Mouse (Mus musculus): ENCODE data around the gene Fut8. TPM values are rescaled to one million over a fixed set of nuclear protein-coding genes. Genes with fewer than 3 reads are reported as not detected.

The Fut8 gene
- polyA plus RNA-seq, 1 experiment from 2014 or later = 34.7 TPM

- DNase-seq (ENCODE audit: low spot score, missing footprints) (no peak), ATAC-seq (ENCODE audit: low FRiP score) (no peak)
- H3K4me3 ChIP-seq (ENCODE audit: low read depth, low read length) = no peak overlapping the region
- H3K27me3 ChIP-seq (ENCODE audit: control insufficient read depth, insufficient read depth, low read length) = no peaks in the 10 kb centered on the region
- H3K9ac ChIP-seq (ENCODE audit: low read length) = no peak overlapping the region
- H3K27ac ChIP-seq (ENCODE audit: low read depth, low read length) = no peak overlapping the region
- H3K4me1 ChIP-seq (ENCODE audit: control insufficient read depth, insufficient read depth, low read length) = no peaks in the 10 kb centered on the region
- H3K36me3 ChIP-seq (ENCODE audit: control insufficient read depth, insufficient read depth, low read length) = no peaks in the 10 kb centered on the region
- H3K9me3 ChIP-seq (ENCODE audit: control insufficient read depth, low read length) = no peaks in the 10 kb centered on the region
- no peak overlapping the region for H3K4me2 ChIP-seq
- WGBS = 88% methylated on average over 4 of the region's 4 CpGs
These were observed 39.7 kb upstream of the Fut8 start for GRCm38 (mm10) chr12:77198253-77198652.

- H3K36me3 ChIP-seq (ENCODE audit: control insufficient read depth, insufficient read depth, low read length) = no peaks in the 10 kb centered on the region
- no peak overlapping the region for H3K4me2 ChIP-seq
- no peak overlapping the region for H3K27ac ChIP-seq (ENCODE audit: low read depth, low read length)
- ATAC-seq (ENCODE audit: low FRiP score) (no peak), DNase-seq (ENCODE audit: low spot score, missing footprints) (no peak)
- no peaks in the 10 kb centered on the region for H3K4me1 ChIP-seq (ENCODE audit: control insufficient read depth, insufficient read depth, low read length)
- WGBS = 83% methylated on average over 10 of the region's 10 CpGs
- no peak overlapping the region for H3K9ac ChIP-seq (ENCODE audit: low read length)
- no peak overlapping the region for H3K4me3 ChIP-seq (ENCODE audit: low read depth, low read length)
- no peaks in the 10 kb centered on the region for H3K9me3 ChIP-seq (ENCODE audit: control insufficient read depth, low read length)
- no peaks in the 10 kb centered on the region for H3K27me3 ChIP-seq (ENCODE audit: control insufficient read depth, insufficient read depth, low read length)
These were observed 36.3 kb upstream of the Fut8 start for GRCm38 (mm10) chr12:77201461-77202143.

GRCm38 (mm10) chr12:77203136-77203535 is 34.8 kb upstream of the Fut8 start:
- ATAC-seq (ENCODE audit: low FRiP score) (no peak), DNase-seq (ENCODE audit: low spot score, missing footprints) (no peak)
- Histone ChIP-seq H3K27ac (ENCODE audit: low read depth, low read length) (no peak overlapping the region), H3K4me2 (no peak overlapping the region), H3K36me3 (ENCODE audit: control insufficient read depth, insufficient read depth, low read length) (no peaks in the 10 kb centered on the region), H3K9me3 (ENCODE audit: control insufficient read depth, low read length) (no peaks in the 10 kb centered on the region), H3K4me3 (ENCODE audit: low read depth, low read length) (no peak overlapping the region), H3K9ac (ENCODE audit: low read length) (no peak overlapping the region), H3K4me1 (ENCODE audit: control insufficient read depth, insufficient read depth, low read length) (no peaks in the 10 kb centered on the region), H3K27me3 (ENCODE audit: control insufficient read depth, insufficient read depth, low read length) (no peaks in the 10 kb centered on the region)
- WGBS = 90% methylated on average over 4 of the region's 4 CpGs

GRCm38 (mm10) chr12:77206852-77207251 is 31.1 kb upstream of the Fut8 start:
- Histone ChIP-seq H3K36me3 (ENCODE audit: control insufficient read depth, insufficient read depth, low read length) (no peaks in the 10 kb centered on the region), H3K27ac (ENCODE audit: low read depth, low read length) (no peak overlapping the region), H3K4me3 (ENCODE audit: low read depth, low read length) (no peak overlapping the region), H3K9me3 (ENCODE audit: control insufficient read depth, low read length) (no peaks in the 10 kb centered on the region), H3K4me1 (ENCODE audit: control insufficient read depth, insufficient read depth, low read length) (no peaks in the 10 kb centered on the region), H3K9ac (ENCODE audit: low read length) (no peak overlapping the region), H3K27me3 (ENCODE audit: control insufficient read depth, insufficient read depth, low read length) (no peaks in the 10 kb centered on the region), H3K4me2 (no peak overlapping the region)
- WGBS = 87% methylated on average over 5 of the region's 5 CpGs
- no peak for DNase-seq (ENCODE audit: low spot score, missing footprints)
- ATAC-seq (ENCODE audit: low FRiP score) = no peak

- H3K27me3 ChIP-seq (ENCODE audit: control insufficient read depth, insufficient read depth, low read length) = no peaks in the 10 kb centered on the region
- no peak overlapping the region for H3K4me3 ChIP-seq (ENCODE audit: low read depth, low read length)
- no peak overlapping the region for H3K4me2 ChIP-seq
- no peak overlapping the region for H3K9ac ChIP-seq (ENCODE audit: low read length)
- WGBS = 95% methylated on average over 2 of the region's 2 CpGs
- H3K4me1 ChIP-seq (ENCODE audit: control insufficient read depth, insufficient read depth, low read length) = no peaks in the 10 kb centered on the region
- H3K36me3 ChIP-seq (ENCODE audit: control insufficient read depth, insufficient read depth, low read length) = no peaks in the 10 kb centered on the region
- no peak overlapping the region for H3K27ac ChIP-seq (ENCODE audit: low read depth, low read length)
- ATAC-seq (ENCODE audit: low FRiP score) = no peak
- no peak for DNase-seq (ENCODE audit: low spot score, missing footprints)
- H3K9me3 ChIP-seq (ENCODE audit: control insufficient read depth, low read length) = no peaks in the 10 kb centered on the region
These were observed 29.9 kb upstream of the Fut8 start for GRCm38 (mm10) chr12:77208056-77208455.

- no peak overlapping the region for H3K9ac ChIP-seq (ENCODE audit: low read length)
- WGBS = 76% methylated on average over 5 of the region's 5 CpGs
- ATAC-seq (ENCODE audit: low FRiP score) = no peak
These were observed 29.2 kb upstream of the Fut8 start for GRCm38 (mm10) chr12:77208576-77209180.

GRCm38 (mm10) chr12:77211695-77212208 is 26.2 kb upstream of the Fut8 start:
- ATAC-seq (ENCODE audit: low FRiP score) (no peak), DNase-seq (ENCODE audit: low spot score, missing footprints) (no peak)
- Histone ChIP-seq H3K36me3 (ENCODE audit: control insufficient read depth, insufficient read depth, low read length) (no peaks in the 10 kb centered on the region), H3K27me3 (ENCODE audit: control insufficient read depth, insufficient read depth, low read length) (no peaks in the 10 kb centered on the region), H3K4me1 (ENCODE audit: control insufficient read depth, insufficient read depth, low read length) (no peaks in the 10 kb centered on the region), H3K4me2 (no peak overlapping the region), H3K27ac (ENCODE audit: low read depth, low read length) (no peak overlapping the region), H3K9me3 (ENCODE audit: control insufficient read depth, low read length) (no peaks in the 10 kb centered on the region), H3K4me3 (ENCODE audit: low read depth, low read length) (no peak overlapping the region), H3K9ac (ENCODE audit: low read length) (no peak overlapping the region)
- 89% methylated on average over 7 of the region's 7 CpGs for WGBS

More at GRCm38 (mm10) chr12:77208576-77209180, 29.2 kb upstream of the Fut8 start:
- no peaks in the 10 kb centered on the region for H3K27me3 ChIP-seq (ENCODE audit: control insufficient read depth, insufficient read depth, low read length)
- no peak overlapping the region for H3K4me2 ChIP-seq
- no peak for DNase-seq (ENCODE audit: low spot score, missing footprints)
- H3K4me3 ChIP-seq (ENCODE audit: low read depth, low read length) = no peak overlapping the region
- no peaks in the 10 kb centered on the region for H3K9me3 ChIP-seq (ENCODE audit: control insufficient read depth, low read length)
- H3K27ac ChIP-seq (ENCODE audit: low read depth, low read length) = no peak overlapping the region
- H3K36me3 ChIP-seq (ENCODE audit: control insufficient read depth, insufficient read depth, low read length) = no peaks in the 10 kb centered on the region
- H3K4me1 ChIP-seq (ENCODE audit: control insufficient read depth, insufficient read depth, low read length) = no peaks in the 10 kb centered on the region

GRCm38 (mm10) chr12:77213896-77214564 is 23.9 kb upstream of the Fut8 start:
- no peak overlapping the region for H3K27ac ChIP-seq (ENCODE audit: low read depth, low read length)
- 85% methylated on average over 6 of the region's 6 CpGs for WGBS

GRCm38 (mm10) chr12:77214565-77214909 is 23.4 kb upstream of the Fut8 start:
- Histone ChIP-seq H3K4me3 (ENCODE audit: low read depth, low read length) (no peak overlapping the region), H3K9ac (ENCODE audit: low read length) (no peak overlapping the region), H3K27ac (ENCODE audit: low read depth, low read length) (no peak overlapping the region), H3K36me3 (ENCODE audit: control insufficient read depth, insufficient read depth, low read length) (no peaks in the 10 kb centered on the region), H3K9me3 (ENCODE audit: control insufficient read depth, low read length) (no peaks in the 10 kb centered on the region), H3K4me1 (ENCODE audit: control insufficient read depth, insufficient read depth, low read length) (no peaks in the 10 kb centered on the region), H3K4me2 (no peak overlapping the region), H3K27me3 (ENCODE audit: control insufficient read depth, insufficient read depth, low read length) (no peaks in the 10 kb centered on the region)
- ATAC-seq (ENCODE audit: low FRiP score) (no peak), DNase-seq (ENCODE audit: low spot score, missing footprints) (no peak)
- 95% methylated on average over 3 of the region's 3 CpGs for WGBS

More at GRCm38 (mm10) chr12:77213896-77214564, 23.9 kb upstream of the Fut8 start:
- no peaks in the 10 kb centered on the region for H3K27me3 ChIP-seq (ENCODE audit: control insufficient read depth, insufficient read depth, low read length)
- H3K4me1 ChIP-seq (ENCODE audit: control insufficient read depth, insufficient read depth, low read length) = no peaks in the 10 kb centered on the region
- no peak overlapping the region for H3K9ac ChIP-seq (ENCODE audit: low read length)
- no peak overlapping the region for H3K4me2 ChIP-seq
- H3K36me3 ChIP-seq (ENCODE audit: control insufficient read depth, insufficient read depth, low read length) = no peaks in the 10 kb centered on the region
- H3K4me3 ChIP-seq (ENCODE audit: low read depth, low read length) = no peak overlapping the region
- ATAC-seq (ENCODE audit: low FRiP score) (no peak), DNase-seq (ENCODE audit: low spot score, missing footprints) (no peak)
- H3K9me3 ChIP-seq (ENCODE audit: control insufficient read depth, low read length) = no peaks in the 10 kb centered on the region

Data from midbrain, embryonic 11.5 days (tissue).